Mouse (Mus musculus) right cerebral cortex, postnatal 10 days (tissue): Measurements from ENCODE around the gene Nfat5.

ENCODE experiments used
- DNase-seq, 2 experiments: peaks; one replicate each; pipeline ENCODE4 v3.0.0; 2021; ENCODE audit warnings: low spot score in 2 of 2

Gene Nfat5

DNA sequence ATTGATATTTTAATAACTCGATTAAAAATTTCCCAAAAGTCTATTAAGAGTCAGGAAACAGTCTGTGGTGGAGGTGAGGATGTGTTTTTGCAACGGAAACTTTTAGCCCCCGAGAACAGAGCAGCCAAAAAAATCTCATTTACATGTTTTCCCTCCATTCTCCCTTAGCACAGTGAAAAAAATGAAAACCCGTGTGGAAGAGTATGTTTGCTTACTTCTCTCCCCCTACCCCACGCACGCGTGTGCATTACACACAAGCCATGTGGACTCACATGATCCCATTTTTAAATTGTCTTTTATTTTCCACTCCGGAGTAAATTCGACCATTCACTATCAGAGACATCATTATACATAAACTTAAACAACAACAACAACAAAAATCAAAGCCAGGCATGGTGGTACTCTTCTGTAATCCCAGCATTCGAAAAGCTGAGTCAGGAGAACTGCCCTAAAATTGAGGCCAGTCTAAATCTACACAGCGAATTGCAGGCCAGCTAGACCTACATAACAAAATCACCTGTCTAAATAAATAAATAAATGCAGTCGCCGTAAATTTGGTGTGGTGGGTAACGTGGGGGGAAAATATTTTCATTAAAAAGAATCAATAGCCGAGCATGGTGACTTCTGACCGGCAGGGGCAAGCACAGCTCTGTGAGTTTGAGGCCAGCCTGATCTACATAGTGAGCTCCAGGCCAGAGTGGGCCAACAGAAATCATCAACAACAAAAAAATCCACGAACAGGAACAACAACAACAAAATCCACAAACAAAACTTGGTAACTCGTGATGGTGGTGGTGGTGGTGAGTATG lies 947 bp upstream of the Nfat5 start:
- DNase-seq, result peak in 1 of 2 experiments; percentile 25

DNA sequence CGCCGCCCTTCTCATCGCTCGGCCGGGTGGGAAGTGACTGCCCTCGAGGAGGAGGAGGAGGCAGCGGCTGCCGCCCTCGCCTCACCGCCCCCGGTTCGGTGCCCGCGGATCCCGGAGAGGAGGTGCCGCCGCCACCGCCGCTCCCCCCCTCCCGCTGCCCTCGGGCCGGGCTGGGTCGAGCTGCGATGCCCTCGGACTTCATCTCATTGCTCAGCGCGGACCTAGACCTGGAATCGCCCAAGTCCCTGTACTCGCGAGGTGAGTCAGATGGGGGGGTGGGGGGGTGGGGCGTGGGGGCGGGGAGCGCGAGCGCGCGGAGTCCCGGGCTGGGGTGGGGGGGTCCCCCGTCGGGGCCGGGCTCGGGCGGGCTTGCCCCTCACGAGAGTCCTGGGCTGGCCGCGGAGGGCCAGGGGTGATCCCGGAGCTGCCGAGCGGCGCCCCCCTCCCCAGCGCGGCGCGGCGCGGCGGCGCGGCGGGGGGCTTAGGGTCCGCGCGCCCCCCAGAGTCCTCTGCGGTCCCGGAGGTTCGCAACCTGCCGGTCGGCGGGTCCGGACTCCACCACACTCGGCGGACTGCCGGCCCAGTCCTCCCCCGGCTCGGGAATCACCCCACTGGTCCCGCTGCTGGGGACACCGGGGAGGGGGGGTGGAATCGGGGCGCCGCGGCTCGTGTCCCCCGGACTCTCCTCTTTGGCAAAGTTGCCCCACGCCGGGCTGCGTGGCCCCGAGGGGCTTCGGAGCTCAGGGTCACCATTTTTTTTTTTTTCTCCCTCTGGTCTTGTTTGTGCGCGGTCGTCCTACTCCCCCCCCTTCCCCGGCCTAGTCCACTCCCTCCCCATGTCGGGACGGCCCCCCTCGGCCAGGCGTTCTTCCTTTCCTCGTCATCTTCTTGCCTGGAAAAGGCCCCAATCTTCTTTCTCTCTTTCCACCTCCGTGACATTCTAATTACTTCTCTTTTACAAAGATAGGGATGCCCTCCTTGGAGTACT lies 665 bp downstream of the Nfat5 start:
- DNase-seq, result peak; percentile 52 to 57

DNA sequence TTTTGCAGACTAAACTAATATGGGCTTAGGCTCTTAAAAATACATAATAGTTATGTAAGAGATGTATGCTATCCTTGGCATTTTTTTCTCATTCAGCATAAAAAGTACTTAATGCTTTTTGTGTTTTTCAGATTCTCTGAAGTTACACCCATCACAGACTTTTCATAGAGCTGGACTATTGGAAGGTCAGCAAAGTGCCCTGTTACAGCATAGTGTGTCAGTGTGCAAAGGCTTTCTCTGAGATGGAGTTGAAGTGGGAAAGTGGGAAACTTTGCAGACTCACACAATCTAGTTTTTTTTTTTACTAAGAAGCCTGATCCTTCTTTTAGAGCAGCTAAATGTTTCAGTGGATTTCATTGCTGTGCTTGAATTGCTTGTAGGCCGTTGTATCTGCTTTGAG lies 2.2 kb downstream of the Nfat5 start:
- no peak for DNase-seq

DNA sequence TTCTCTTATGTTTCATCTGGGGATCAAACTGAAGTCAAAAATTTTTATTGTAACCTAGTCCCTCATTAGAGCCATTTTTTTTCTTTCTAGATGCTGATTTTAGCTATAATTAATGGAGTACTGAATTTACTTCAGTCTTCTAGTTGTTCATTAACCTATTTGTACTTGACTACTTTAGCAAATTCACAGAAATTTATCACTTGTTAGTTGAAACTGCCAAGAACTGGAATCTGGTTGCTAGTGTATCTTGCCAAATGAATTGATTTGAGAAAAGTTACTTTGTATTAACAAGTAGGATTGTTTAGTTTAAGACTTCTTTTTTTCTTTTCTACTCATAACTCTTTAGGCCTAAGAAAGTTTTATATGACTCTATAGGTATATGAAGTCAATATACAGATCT lies 18.6 kb downstream of the Nfat5 start:
- no peak for DNase-seq

DNA sequence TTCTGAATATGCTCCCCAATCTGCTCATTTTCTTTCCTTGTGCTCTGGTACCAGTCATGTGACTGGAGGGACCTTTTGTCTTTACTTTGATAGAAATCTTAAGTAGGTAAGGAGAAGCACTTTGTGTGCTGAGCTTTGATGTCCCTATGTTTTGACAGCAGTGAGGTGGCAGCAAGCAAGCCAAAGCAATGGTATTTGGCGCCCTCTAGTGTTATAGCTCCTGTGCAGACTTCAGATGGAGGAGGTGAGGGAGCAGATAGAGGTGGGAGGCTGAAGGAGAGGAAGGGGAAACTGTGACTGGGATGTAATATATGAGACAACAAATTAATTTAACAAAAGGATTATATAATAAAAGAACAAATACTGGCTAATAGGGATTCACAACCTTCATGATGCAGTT lies 30.9 kb downstream of the Nfat5 start:
- DNase-seq, result peak; percentile 73 to 81

GRCm38 (mm10) chr8:107329595-107329994 lies 36.3 kb downstream of the Nfat5 start:
- no peak for DNase-seq

- no peak for DNase-seq
These were observed 43.2 kb downstream of the Nfat5 start for GRCm38 (mm10) chr8:107336480-107336879.

GRCm38 (mm10) chr8:107370311-107370710 lies 77.0 kb downstream of the Nfat5 start:
- no peak for DNase-seq

DNA sequence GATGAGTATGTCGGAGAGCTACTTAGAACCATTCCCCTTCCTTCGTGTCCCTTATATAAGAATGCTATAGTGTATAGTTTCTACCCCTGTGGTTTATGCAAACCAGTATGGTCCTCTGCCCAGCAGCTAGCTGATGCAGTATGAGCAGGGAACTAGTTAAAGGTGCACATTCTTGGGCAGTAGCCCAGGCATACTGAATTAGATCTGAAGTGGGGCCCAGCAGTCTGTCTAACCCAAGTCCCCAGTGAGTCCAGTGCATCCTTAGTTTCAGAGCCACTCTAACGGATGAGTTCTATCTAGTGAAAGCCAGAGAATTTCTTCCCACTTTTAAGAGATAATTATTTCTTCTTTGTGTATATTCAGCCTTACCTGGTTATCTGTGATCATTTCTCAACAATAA lies 84.1 kb downstream of the Nfat5 start:
- no peak for DNase-seq

DNA sequence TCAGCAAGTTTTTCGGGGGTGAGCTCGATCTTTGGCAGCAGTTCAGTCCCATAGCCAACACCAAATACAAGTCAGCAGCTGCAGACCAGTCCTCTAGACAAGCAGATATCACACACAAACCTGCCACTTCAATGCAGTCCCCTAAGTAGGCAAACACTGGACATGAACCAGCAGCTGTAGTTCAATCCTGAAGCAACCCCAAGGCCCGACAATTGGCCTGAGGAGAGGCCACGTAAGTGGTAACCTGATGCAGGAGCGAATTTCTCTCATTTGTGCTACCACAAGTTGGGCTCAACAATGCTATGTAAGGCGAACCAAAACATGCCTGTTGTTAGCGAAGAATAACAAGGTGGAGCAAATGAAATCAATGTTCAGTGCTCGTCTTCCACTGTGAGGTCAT lies 87.5 kb downstream of the Nfat5 start:
- DNase-seq, result no peak

- no peak for DNase-seq
These were observed 88.4 kb downstream of the Nfat5 start for GRCm38 (mm10) chr8:107381666-107382065.

DNA sequence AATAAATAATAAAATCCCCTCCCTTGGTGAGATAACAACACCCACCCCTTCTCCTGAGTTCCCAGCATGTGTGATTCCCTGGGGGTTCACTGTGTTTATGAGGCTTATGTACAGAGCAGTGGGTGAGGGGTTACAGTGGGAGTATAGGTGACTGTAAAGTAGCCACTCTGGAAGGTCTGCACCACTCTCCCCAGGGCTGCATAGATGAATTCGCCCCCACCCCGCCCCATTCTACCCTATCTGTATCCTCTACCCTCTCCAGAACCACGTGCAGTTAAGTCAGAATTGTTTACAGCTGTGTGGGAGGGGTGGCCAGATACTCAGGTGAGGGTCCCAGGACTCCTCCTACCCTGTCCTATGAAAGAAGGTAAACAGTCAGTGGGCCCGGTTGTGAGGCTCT lies 89.6 kb downstream of the Nfat5 start:
- DNase-seq, result no peak

DNA sequence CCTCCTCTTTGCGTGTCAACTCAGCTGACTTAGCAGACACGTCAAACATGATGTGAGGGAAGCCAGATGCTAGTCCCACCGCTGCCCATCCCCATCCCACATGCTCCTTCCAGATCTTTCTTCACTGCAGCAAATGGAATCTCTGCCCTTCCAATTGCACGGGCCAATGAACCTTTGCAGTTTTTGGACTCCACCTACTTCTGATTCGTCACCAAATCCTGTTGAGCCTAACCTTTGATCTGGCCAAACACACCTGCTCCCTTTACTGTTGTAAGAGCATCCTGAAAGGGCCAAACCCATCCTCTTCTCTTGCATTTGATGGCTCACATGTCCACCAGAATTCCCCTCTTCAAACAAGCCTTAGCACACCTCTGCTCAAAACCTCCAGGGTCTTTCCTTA lies 91.4 kb downstream of the Nfat5 start:
- DNase-seq, result no peak

DNA sequence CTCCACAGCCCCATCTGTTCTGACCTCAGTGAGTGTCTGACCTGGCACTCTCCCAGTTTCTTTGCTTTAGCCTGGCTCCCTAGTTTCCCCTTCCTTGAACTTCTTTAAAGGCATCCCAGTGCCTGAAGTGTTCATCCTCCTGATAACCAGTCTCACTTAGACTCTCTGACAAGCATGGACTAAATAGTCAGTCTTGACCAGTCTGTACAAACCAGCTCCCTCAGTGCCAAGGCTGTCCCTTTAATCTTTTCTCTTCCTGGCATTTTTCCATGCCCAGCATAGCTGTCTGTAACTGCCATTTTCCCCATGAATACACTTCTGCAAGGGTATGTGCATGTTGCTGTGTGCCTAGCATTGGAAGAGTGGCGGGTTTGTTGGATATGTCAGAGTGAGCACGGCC lies 91.8 kb downstream of the Nfat5 start:
- DNase-seq, result no peak

- DNase-seq, result no peak
These were observed 92.9 kb downstream of the Nfat5 start for GRCm38 (mm10) chr8:107386171-107386570.

GRCm38 (mm10) chr8:107386642-107387041 lies 93.4 kb downstream of the Nfat5 start:
- no peak for DNase-seq

DNA sequence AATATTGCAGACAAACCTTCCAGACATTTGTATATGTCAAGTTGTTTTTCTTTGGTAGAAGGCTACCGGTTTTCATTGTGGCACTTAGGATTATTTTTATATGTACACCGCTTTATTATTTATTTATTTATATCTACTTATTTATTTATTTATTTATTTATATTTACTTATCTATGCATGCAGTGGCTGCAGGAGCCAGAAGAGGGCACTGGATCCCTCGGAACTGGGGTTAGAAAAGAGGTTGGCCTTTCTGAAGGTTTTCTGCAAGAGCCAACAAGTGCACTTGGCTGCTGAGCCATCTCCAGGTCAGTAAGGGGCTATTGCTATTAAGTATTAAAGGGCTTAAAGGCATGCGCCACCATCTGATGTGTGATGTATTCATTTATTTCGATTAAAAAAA lies 94.6 kb downstream of the Nfat5 start:
- peak in 1 of 2 experiments; percentile 55 for DNase-seq

GRCm38 (mm10) chr8:107389557-107389956 lies 96.3 kb downstream of the Nfat5 start:
- DNase-seq, result peak; percentile 74

GRCm38 (mm10) chr8:107390476-107391135 lies 97.3 kb downstream of the Nfat5 start:
- DNase-seq, result no peak

DNA sequence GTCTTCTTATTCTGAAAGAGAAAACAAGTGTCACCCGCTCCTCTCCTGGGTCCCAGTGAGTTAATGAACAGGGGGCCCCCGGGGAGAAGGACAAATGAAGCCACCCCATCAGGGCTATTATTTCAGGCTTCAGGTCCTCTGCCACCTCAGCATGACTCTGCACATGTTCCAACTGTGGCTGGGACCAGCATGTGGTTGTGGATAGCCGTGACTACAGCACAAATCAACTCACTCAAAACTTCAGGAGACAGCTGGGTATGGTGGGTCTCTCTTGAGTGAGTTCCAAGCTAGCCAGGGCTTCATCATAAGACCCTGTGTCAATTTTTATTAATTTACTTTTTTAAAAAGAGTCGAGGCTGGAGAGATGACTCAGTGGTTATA lies 97.9 kb downstream of the Nfat5 start:
- no peak for DNase-seq

DNA sequence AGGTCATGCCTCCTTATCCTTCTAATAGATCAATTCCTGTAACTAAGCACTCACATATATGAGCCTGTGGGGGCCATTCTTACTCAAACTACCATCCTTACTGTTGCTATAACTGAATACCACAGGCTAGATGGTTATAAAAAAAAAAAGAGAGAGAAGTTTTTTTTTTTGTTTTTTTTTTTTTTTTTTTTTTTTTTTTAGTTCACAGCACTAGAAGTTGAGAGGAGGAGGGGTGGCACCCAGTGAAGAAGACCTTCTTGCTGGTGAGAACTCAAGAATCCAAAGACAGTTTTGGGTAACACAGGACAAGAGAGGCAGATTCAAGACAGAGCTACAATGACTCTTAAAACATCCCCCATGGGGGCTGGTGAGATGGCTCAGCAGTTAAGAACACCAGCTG lies 102.1 kb downstream of the Nfat5 start:
- no peak for DNase-seq

GRCm38 (mm10) chr8:107396106-107396670 lies 102.9 kb downstream of the Nfat5 start:
- no peak for DNase-seq
